Mouse (Mus musculus) layer of hippocampus, postnatal 10 days (tissue): ENCODE measurements around the gene Gm17949. TPM values are rescaled to one million over a fixed set of nuclear protein-coding genes. Genes with fewer than 3 reads are reported as not detected.

Experiments
- DNase-seq, 2 experiments: peaks; one replicate each; pipeline ENCODE4 v3.0.0; 2021; ENCODE audit warnings: low spot score in 2 of 2
- long read RNA-seq: library from polyadenylated mRNA; stranded (forward); transcript quantifications from one replicate; pipeline ENCODE4 v2.0.0, GENCODE M21; 2023
- total RNA-seq, 2 experiments: library from RNA; stranded (reverse); gene quantifications; 2 replicates each; pipeline ENCODE4 v1.2.3; 2021

Gene Gm17949
- total RNA-seq = under 1 TPM in 1 of 2 experiments, not detected in 1; 0.41 TPM
- long read RNA-seq, partial matches to known transcripts = 0 of 10 reads
- long read RNA-seq, other reads (novel, unspliced or antisense) = 10 of 10 reads

GRCm38 (mm10) chr17:57011236-57012141 is at the start of gene Gm17949, which contains the start of gene Gtf2f1:
Gene Gm17949, plus strand, starts transcription at chr17:57011469.
Gene Gtf2f1, minus strand, starts transcription at chr17:57011288.
- DNase-seq = peak; percentile 92

- no peak for DNase-seq
Observed at GRCm38 (mm10) chr17:56961880-56962279, 49.4 kb upstream of the Gm17949 start.

- DNase-seq = no peak
Observed at GRCm38 (mm10) chr17:56962642-56963405, 48.4 kb upstream of the Gm17949 start.

GRCm38 (mm10) chr17:56963646-56964045 is 47.6 kb upstream of the Gm17949 start:
- no peak for DNase-seq

GRCm38 (mm10) chr17:56969321-56969720 is 41.9 kb upstream of the Gm17949 start:
- no peak for DNase-seq

- no peak for DNase-seq
Observed at GRCm38 (mm10) chr17:56970081-56970480, 41.2 kb upstream of the Gm17949 start.

- no peak for DNase-seq
Observed at GRCm38 (mm10) chr17:56973956-56974707, 37.1 kb upstream of the Gm17949 start.

- no peak for DNase-seq
Observed at GRCm38 (mm10) chr17:56974708-56975240, 36.5 kb upstream of the Gm17949 start.

GRCm38 (mm10) chr17:56975391-56975790 is 35.9 kb upstream of the Gm17949 start:
- DNase-seq = no peak

GRCm38 (mm10) chr17:56976531-56977390 is 34.5 kb upstream of the Gm17949 start:
- no peak for DNase-seq

GRCm38 (mm10) chr17:56979524-56979923 is 31.7 kb upstream of the Gm17949 start:
- no peak for DNase-seq

GRCm38 (mm10) chr17:56981049-56981448 is 30.2 kb upstream of the Gm17949 start:
- DNase-seq = no peak

GRCm38 (mm10) chr17:56982013-56982412 is 29.3 kb upstream of the Gm17949 start, which contains the start of gene Acer1:
Gene Acer1, minus strand, starts transcription at chr17:56982126.
- DNase-seq = no peak

GRCm38 (mm10) chr17:56984886-56985285 is 26.4 kb upstream of the Gm17949 start:
- DNase-seq = no peak

- no peak for DNase-seq
Observed at GRCm38 (mm10) chr17:56985656-56986055, 25.6 kb upstream of the Gm17949 start.

- no peak for DNase-seq
Observed at GRCm38 (mm10) chr17:56986105-56986805, 25.0 kb upstream of the Gm17949 start.

- no peak for DNase-seq
Observed at GRCm38 (mm10) chr17:56988441-56988840, 22.8 kb upstream of the Gm17949 start.

GRCm38 (mm10) chr17:56988921-56989430 is 22.3 kb upstream of the Gm17949 start:
- no peak for DNase-seq
